Mouse (Mus musculus) kidney, adult 2 months (tissue): ENCODE results near the gene Sema5a.

Source experiments
- CTCF ChIP-seq: fragments of 200-500 bp; conservative IDR thresholded peaks from 2 replicates; pipeline ENCODE4 v1.5.1; 2011; ENCODE audit warnings: low read depth, mild to moderate bottlenecking, control low read depth, low read length, moderate library complexity, mixed read lengths; ENCODE audit not compliant: insufficient read depth, insufficient read length
- POLR2A ChIP-seq: fragments of 200-500 bp; IDR thresholded peaks from one replicate; pipeline ENCODE4 v1.6.1; 2011; ENCODE audit warnings: low read depth, low read length, control low read depth

- TF ChIP-seq CTCF (no peak), POLR2A (no peak)
Observed at GRCm38 (mm10) chr15:32718964-32719311, 474.3 kb downstream of the Sema5a start.
